Mouse (Mus musculus): ENCODE data around the gene Malrd1. TPM values are rescaled to one million over a fixed set of nuclear protein-coding genes. Genes with fewer than 3 reads are reported as not detected.

Malrd1 gene
- polyA plus RNA-seq, 2 experiments from 2014 or later, result not detected

GRCm38 (mm10) chr2:16031559-16031958 lies 505.3 kb downstream of the Malrd1 start:
- ATAC-seq, result no peak

GRCm38 (mm10) chr2:16032804-16033203 lies 506.5 kb downstream of the Malrd1 start:
- ATAC-seq, result no peak

- no peak for ATAC-seq
These were observed 584.4 kb downstream of the Malrd1 start for GRCm38 (mm10) chr2:16110696-16111095.

- no peak for ATAC-seq
These were observed 587.1 kb downstream of the Malrd1 start for GRCm38 (mm10) chr2:16113333-16113732.

GRCm38 (mm10) chr2:16147999-16148398 lies 621.7 kb downstream of the Malrd1 start:
- ATAC-seq, result no peak

- no peak for ATAC-seq
These were observed 626.3 kb downstream of the Malrd1 start for GRCm38 (mm10) chr2:16152623-16153022.

GRCm38 (mm10) chr2:16163246-16163989 lies 637.1 kb downstream of the Malrd1 start:
- no peak for ATAC-seq

GRCm38 (mm10) chr2:16168611-16169010 lies 642.3 kb downstream of the Malrd1 start:
- no peak for ATAC-seq

DNA sequence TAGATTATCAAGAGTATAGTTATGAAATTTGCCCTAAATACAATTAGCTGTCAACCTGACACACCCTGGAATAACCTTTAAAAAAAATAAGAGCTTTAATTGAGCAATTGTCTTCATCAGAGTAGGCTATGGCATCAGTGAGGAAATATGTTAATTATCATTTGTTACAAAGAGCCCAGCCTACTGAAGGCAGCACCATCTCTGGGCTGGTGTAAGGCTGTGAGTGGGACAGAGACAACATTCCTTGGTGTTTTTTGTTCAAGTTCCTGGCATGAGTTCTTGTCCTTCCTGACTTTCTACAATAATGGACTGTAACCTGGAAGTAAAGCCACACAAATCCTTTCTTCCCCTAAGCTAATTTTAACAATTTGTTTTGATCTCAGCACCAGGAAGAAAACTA lies 645.8 kb downstream of the Malrd1 start:
- ATAC-seq, result no peak

GRCm38 (mm10) chr2:16173355-16173754 lies 647.1 kb downstream of the Malrd1 start:
- no peak for ATAC-seq

DNA sequence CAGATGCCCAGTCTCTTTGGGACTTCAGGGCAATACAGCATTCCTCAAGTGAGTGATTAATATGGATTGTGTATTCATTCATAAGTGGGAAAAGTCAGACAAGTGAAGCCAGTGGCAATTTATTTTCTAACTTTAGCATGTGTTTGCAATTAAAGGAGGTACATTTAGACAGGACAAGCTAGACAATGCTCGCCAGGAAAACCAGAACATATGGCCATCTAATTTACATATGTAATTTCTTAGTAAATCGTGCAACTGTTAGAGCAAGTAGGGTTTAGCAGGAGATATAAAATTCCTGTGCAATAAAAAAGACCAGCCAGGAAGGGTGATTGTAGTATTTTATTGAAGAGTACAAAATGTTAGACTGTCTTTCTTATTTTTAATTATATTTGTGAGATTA lies 655.9 kb downstream of the Malrd1 start:
- ATAC-seq, result no peak

GRCm38 (mm10) chr2:16183158-16183557 lies 656.9 kb downstream of the Malrd1 start:
- no peak for ATAC-seq

DNA sequence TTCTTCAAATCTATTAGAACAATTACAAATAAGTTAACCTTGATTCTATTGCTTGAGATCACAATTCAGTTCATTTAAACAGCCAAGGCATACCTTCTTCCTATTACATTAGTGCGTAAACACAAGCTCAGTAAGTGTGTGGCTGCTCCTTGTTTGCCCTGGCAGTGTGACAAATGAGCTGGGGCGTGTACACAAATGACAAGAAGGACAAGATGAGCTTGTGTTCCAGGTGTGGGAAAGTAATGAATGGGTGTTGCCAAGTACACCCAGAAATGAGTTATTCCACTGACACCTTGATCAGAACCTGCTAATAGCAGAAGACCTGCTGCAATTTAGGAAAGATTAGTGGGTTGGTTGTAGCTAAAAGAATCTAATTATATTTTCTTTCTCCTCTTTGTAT lies 683.7 kb downstream of the Malrd1 start:
- no peak for ATAC-seq

- ATAC-seq, result no peak
These were observed 686.5 kb downstream of the Malrd1 start for GRCm38 (mm10) chr2:16212752-16213151.

GRCm38 (mm10) chr2:16214111-16214510 lies 687.8 kb downstream of the Malrd1 start:
- ATAC-seq, result no peak

- ATAC-seq, result no peak
These were observed 702.0 kb downstream of the Malrd1 start for GRCm38 (mm10) chr2:16228187-16228832.

- ATAC-seq, result no peak
These were observed 714.6 kb downstream of the Malrd1 start for GRCm38 (mm10) chr2:16240861-16241260.

GRCm38 (mm10) chr2:16243097-16243496 lies 716.8 kb downstream of the Malrd1 start:
- no peak for ATAC-seq

DNA sequence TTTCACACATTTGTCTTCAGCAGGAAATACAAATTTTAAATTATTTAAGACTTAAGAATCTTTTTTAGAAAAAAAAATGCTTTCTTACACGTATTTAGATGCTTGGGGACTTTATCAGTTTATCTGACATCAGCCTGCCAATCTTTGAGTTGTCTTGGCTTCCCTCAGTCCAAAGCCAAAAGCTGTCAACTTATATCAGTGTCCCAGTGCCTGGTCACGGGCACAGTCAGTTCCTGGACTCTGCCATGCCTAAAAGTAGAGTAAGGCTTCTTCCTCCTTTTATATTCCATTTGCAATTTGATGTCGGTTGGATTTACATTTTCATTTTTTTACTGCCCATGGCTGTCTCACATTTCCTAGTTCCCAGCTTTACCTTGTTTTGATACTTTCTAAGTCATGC lies 722.6 kb downstream of the Malrd1 start:
- ATAC-seq, result no peak

DNA sequence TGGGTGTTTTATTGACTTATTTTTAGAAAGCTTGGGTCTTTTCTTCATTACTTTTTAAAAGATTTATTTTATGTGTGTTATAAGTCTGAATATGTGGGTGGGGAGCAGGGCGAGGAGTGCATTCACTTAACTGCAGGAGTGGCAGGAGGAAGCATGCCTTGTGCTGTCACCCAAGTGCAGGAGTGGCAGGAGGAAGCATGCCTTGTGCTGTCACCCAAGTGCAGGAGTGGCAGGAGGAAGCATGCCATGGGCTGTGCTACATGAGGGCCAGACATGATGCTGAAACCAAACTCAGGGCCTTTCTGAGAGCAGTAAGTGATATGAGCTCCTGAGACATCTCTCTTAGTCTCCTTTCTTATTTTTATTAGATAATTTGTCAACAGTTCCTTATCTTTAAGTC lies 726.0 kb downstream of the Malrd1 start:
- no peak for ATAC-seq
